Mouse (Mus musculus): ENCODE data around the gene Fam102a.

The Fam102a gene

DNA sequence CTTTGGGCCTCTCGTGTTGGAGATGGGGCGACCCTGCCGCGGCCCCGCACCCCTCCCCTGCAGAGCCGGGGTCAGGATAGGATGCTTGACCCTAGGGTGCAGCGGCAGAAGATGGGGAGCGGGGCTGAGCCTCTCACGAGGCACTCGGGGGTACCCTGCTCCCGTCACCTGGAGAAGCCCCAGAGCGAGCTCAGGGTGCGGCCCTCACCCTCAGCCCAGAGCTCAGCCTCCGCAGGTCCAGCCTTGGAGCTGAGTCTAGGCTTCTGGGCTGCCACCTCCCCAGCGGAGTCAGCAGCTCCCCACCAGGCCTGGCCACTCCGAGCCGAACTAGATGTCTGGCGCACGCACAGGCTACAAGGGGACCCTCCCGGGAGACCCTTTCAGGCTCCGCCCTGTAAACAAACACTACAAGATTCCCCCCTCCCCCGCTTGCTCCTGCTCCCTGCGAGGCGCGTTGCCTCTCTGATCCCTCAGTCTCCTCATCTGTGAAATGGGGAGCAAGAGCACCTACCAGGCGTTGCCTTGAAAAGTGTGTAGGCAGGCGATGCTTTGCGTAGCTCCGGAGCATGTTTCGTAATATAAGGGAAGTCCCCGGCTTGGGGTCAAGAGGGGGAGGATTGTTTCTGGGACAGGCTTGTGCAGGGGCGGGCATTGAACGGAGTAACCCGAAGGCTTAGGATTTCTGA, 72.3 kb downstream of the Fam102a start:
- peak; percentile 14; the same call in 1 of the 2 replicates for ATAC-seq (ENCODE audit: low TSS enrichment)

DNA sequence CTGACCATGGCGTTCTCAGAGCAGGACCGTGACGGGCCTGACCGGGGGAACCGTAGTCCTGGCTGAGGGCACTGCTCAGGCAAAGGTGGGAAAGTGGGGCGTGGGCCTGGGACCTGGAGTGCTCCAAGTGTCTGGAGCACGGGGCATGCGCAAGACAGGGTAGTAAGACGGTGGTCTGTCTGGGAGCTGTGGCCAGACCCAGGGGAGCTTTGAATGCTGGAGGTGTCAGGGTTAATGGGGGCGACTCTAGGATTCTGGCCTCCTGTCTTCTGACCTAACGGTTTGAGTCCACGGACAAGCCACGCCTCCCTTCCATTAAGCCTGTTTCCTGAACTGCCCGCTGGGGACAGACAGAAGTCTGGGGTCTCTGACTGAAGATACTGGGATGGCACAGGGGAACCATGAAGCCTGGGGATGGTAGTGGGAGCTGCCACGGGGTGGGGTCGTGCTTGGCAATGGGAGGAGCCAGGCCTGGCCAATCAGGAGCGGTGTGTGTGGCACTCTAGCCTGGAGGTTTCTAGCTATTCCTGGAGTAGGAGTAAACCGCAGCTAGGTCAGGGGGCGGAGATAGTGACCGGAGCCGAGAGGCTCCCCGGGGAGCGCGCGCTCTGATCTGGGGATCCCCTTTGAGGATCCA, 73.1 kb downstream of the Fam102a start:
- ATAC-seq (ENCODE audit: low TSS enrichment): 0 out of 2 replicates have a peak, but pooled peaks have one; percentile 21

- no peak for ATAC-seq (ENCODE audit: low TSS enrichment)
These were observed 73.8 kb downstream of the Fam102a start for GRCm38 (mm10) chr2:32608778-32609435.

- ATAC-seq (ENCODE audit: low TSS enrichment): peak; percentile 21; the same call in 1 of the 2 replicates
These were observed 75.6 kb downstream of the Fam102a start for GRCm38 (mm10) chr2:32610610-32611229.

- no peak for ATAC-seq (ENCODE audit: low TSS enrichment)
These were observed 77.1 kb downstream of the Fam102a start for GRCm38 (mm10) chr2:32612274-32612673.

GRCm38 (mm10) chr2:32617109-32617508, 82.0 kb downstream of the Fam102a start:
- no peak for ATAC-seq (ENCODE audit: low TSS enrichment)

- ATAC-seq (ENCODE audit: low TSS enrichment): no peak
These were observed 82.5 kb downstream of the Fam102a start for GRCm38 (mm10) chr2:32617601-32618000.

- no peak for ATAC-seq (ENCODE audit: low TSS enrichment)
These were observed 82.9 kb downstream of the Fam102a start for GRCm38 (mm10) chr2:32618051-32618450.
